Mouse (Mus musculus) frontal cortex, postnatal 10 days (tissue): ENCODE results near the gene AA986860.

Experiments
- DNase-seq, 2 experiments: peaks; one replicate each; pipeline ENCODE4 v3.0.0; 2022; ENCODE audit warnings: low spot score in 2 of 2, mixed read lengths in 1 of 2

AA986860 gene

DNA sequence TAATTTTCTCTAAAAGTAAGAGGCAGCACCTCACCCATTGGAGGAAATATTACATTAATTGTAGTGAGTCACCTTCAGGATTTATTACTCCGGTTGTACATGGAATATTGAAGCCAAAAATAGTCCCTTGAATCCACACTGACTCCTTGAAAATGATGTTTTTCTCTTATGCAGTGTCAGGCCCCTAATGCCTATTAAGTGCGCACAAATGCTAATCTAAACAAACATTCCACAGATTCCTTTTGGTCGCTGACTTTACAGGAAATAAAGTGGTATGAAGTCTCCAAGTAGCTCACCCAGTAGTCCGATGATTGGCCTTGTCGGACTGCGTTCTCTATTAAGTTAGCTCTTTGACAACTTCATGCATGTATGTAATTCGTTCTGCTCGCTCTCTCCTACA, 3.1 kb downstream of the AA986860 start:
- no peak for DNase-seq

DNA sequence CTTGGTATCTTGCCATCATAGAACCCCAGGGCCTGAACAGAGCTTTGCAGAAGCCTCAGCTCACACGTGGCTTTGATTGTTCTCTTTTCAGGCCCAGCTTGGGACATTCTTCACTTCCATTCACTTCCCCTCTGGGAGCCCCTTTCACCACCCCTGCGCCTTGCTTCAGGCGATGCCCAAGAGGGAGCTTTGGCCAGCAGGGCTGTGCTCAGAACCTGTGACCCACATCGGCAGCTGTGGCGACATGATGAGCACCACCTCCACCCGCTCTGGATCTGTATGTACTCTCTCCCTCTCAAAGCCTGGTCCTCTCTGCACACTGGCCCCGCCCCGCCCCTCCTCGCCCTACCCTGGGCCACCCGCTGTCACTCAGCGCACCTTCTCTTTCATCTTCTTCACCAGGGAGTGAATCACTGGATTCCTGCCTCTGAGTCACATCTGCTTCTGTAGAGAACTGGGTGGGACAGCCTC, 5.7 kb downstream of the AA986860 start:
- no peak for DNase-seq

DNA sequence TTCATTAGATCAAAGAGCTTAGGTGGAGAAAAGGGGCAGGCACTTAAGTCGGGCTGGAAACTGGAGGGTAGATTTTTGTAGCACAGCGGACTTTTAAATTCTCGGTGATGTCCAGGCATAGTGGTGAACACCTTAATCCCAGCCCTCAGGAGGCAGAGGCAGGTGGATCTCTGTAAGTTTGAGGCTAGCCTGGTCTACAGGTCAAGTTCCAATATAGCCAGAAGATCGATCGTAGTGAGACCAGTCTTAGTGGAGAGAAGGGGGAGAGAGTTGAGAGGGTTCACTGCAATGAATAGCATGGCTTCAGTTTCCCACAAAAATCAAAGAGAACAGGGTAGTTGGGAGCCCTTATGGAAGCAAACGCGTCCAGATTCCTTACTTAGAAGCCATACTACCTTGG, 6.1 kb downstream of the AA986860 start:
- no peak for DNase-seq

- no peak for DNase-seq
These were observed 6.9 kb downstream of the AA986860 start for GRCm38 (mm10) chr1:130738551-130739106.

DNA sequence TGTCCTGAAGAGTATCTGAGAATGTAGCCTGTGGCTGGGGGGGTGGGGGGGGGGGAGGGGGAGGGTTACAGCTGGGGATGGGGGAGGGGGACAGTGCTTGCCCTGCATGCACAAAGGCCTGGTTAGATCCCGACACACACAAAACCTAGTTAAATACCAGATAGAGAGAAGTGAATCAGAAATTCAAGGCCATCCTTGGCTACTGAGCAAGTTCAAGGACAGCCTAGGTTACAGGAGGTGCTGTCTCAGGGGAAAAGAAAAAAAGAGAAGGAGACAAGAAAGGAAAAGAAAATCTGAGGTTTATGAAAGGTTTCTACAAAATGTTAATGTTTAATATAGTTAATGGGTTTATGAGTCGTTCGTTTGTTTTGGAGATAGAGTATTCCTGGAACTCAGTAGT, 7.9 kb downstream of the AA986860 start:
- no peak for DNase-seq

GRCm38 (mm10) chr1:130740227-130740648, 8.5 kb downstream of the AA986860 start:
- DNase-seq = no peak

GRCm38 (mm10) chr1:130740781-130741720, 9.3 kb downstream of the AA986860 start:
- DNase-seq = peak in 1 of 2 experiments; percentile 14

DNA sequence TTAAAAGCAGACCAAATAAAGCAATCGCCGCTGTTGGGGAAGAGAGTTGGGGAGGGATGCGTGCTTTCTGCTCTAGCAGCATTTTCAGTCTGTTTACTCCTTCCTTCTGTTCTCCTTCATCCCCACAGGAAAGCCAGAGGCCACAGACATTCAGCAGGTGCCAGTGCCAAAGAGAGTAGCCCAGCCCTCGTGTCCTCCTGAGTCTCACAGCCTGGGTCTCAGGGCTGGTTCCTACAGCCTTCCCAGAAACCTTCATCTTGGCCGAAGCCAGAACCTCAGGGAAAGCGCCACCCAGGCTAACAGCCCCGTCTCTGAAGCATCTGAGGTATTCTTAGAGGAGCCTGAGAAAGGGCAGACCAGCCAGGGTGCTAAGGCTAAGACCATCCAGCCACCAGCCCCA, 10.4 kb downstream of the AA986860 start:
- DNase-seq = no peak

DNA sequence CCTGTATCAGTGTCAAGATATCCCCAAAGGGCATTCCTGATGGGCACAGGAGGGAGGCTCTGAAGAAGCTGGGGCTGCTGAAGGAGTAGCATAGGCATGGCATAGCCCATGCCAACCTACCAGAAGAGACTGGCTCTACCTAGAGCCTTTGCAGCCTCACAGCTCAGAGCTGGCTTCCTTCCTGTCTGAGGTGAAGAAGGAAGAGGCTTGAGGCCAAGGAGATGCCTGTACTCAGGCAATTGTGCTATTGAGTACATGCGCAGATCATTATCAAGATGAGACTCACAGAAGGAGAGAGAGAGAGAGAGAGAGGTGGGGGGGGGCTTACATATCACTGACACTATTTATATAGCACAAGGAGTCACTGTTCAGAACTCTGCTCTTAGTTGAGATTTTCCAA, 12.0 kb downstream of the AA986860 start:
- DNase-seq = no peak

GRCm38 (mm10) chr1:130744217-130744616, 12.4 kb downstream of the AA986860 start:
- no peak for DNase-seq

DNA sequence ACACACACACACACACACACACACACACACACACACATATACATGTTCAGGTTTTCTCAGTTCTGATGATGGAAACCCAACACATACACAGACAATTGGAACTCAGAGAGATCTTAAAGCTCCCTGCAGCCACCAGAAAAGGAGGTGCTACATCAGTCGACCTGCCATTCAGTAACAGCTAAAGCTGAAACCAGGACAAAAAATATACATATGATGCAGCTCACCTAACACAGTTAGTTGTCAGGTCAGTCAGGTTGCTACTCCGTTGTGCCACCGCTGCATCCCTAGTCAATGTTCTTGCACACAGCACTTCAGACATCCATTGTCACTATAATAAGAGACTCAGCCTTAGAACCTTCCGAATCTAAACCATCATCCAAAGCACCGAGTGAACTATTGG, 13.2 kb downstream of the AA986860 start:
- DNase-seq = no peak

DNA sequence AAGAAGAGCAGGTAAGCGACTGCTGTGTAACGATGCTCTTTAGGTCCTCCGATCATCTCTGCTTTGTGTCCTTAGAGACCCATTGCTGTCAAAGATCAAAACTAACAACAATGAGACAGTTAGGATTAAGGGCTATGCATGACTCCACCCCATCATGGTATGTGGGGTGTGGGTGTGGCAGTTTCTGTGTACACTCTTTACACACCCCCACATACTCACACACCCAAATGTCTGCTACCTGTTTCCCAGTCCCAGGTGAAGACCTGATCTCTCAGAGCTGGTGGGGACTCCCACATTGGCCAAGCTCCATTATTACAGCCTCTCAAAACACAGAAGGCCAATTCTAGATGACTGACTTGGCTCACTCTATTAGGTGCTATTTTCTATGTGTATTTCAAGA, 13.8 kb downstream of the AA986860 start:
- DNase-seq = no peak

DNA sequence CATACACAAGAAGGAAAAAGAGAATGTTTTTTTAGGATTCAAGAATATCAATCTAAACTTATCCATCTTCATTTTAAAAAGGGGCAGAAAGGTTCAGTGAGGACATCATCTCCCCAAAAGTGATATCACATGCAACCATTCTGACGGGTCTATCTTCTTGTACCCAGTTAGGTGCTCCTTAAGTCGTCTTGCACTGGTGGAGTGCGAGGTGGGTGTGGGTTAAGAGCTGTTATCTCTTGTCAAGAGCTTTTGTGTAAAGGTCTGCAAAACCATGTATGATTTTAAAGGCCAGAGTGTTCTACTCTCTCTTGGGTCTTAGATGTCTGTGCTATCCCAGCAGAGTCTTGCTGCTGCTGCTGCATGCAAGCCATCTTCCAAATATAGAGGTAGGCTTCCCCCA, 15.0 kb downstream of the AA986860 start:
- no peak for DNase-seq

- no peak for DNase-seq
These were observed 27.9 kb downstream of the AA986860 start for GRCm38 (mm10) chr1:130759689-130760088.

- DNase-seq = no peak
These were observed 29.8 kb downstream of the AA986860 start for GRCm38 (mm10) chr1:130761597-130761996.

- no peak for DNase-seq
These were observed 30.4 kb downstream of the AA986860 start for GRCm38 (mm10) chr1:130762045-130762760.

- no peak for DNase-seq
These were observed 32.3 kb downstream of the AA986860 start for GRCm38 (mm10) chr1:130764027-130764461.

DNA sequence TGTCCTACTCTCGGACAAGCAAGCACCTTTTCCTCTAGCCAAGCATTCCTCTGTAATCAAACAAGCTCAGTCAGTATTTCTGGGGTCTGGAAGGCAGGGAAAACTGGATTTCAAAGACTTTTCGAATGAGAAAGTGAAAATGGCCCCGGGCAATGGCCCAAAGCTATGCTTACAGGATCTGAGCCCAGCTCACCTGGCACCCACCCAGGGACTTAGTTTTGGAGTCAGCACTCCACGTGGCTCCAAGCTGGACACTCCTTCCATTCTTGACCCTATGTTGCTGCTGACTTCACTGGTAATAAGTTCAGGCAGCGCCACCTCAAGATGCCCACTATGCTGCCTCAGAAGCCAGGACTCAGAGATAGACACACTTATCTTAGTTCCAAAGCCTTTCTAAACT, 35.3 kb downstream of the AA986860 start:
- no peak for DNase-seq

DNA sequence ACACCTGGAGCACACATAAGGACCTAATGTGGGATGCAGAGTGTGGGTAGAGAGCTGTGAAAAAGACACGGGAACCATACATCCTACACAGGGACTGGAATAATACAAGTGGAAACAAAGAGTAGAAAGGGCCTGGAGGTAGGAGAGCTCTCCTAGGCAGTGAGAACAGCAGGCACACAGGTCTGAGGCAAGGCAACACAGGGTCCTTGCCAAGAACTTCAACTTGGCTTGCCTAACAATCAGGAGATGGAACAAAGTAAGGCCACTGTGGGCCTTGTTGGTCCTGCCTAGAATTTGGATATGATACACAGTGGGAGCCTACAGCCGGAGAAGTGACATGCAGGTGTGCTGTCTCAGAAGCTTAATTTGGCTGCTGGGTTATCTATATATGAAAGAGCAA, 38.1 kb downstream of the AA986860 start:
- no peak for DNase-seq

GRCm38 (mm10) chr1:130770487-130770886, 38.7 kb downstream of the AA986860 start:
- DNase-seq = no peak

DNA sequence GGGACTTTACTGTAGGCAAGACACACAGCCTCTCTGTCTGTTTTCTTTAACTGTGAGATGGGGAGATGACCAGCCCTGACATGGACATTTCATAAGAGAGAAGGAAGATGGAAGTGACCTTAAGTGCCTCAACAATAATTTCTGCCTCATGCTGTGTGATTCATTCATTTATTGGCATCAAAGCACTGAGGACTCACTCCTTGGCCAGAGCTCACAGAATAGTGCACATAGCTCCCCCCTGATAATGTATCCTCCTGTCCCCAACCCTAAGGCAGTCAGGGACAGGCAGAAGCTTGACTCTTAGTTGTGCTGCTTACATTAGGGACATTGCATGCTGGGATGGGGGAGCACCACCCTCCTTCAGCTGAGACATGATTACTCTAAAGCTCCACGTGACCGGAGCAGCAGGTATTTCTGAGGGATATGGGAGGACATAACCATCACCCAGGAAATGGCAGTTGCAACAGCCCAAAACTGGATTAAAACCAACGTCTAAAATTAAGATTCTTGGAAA, 39.3 kb downstream of the AA986860 start:
- DNase-seq = no peak

DNA sequence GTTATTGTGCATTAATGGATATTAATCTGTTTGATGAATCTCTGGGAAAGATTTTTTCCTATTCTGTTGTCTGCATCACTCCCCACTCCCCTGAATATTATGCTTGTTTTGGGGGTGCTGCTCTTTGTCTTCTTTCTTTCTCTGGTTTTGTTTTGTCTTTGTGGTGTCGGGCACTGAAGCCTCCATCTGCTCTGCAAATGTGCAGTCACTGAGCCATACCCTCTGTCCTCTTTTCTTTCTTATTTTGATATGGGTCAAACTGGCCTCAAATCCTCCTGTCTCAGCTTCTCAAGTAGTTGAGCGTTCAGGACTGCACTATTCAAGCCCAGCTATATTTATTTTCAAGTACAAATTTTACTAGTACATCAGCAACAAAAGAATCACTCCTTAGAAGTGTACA, 43.5 kb downstream of the AA986860 start:
- DNase-seq = no peak
